Mouse (Mus musculus) left cerebral cortex, postnatal 4 days (tissue): ENCODE data around the gene Gm3752. TPM values are rescaled to one million over a fixed set of nuclear protein-coding genes. Genes with fewer than 3 reads are reported as not detected.
"Not testable (repeated sequence)": the region's sequence is repeated elsewhere in the genome, so short reads cannot be mapped to it uniquely, and the experiment has no call there.

ENCODE experiments used
- DNase-seq: peaks from one replicate; pipeline ENCODE4 v3.0.0-alpha.2; 2022
- intact Hi-C: fragments of 180-260 bp; cut with DNase I; formaldehyde crosslinking; loops from one replicate; pipeline ENCODE4 v1.15.1; 2025
- total RNA-seq, 2 experiments: library from RNA; stranded (reverse); gene quantifications; 2 replicates each; pipeline ENCODE4 v1.2.3; 2021

Gm3752 gene
- 1 to 10 TPM; 8.1 to 8.7 TPM for total RNA-seq

GRCm38 (mm10) chr14:7483662-7484061 is at the start of gene Gm3752:
Gene Gm3752, minus strand, starts transcription at chr14:7483762.
- DNase-seq, intact Hi-C loops: not testable (repeated sequence)

DNA sequence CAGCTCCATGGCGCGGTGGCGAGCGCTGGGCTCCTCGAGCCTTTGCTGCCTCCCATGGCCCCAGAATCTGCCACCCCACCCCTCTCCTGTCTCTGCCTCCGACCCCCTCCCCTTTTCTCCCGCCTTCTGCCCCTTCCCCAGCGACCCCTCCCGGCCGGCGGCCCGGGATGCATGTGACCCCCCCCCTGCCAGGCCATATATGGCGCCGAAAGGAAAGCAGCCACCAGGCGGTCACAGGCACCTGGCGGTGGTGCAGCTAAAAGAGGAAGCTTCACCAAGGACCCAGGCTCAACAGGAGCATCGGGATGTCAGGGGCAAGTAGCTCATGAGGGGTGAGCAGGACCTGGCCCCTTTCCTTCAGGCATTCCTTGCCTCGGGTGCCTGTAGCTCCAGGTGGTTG is 5.2 kb upstream of the Gm3752 start:
- intact Hi-C loops, result not testable (repeated sequence)
- peak; percentile 8 for DNase-seq

DNA sequence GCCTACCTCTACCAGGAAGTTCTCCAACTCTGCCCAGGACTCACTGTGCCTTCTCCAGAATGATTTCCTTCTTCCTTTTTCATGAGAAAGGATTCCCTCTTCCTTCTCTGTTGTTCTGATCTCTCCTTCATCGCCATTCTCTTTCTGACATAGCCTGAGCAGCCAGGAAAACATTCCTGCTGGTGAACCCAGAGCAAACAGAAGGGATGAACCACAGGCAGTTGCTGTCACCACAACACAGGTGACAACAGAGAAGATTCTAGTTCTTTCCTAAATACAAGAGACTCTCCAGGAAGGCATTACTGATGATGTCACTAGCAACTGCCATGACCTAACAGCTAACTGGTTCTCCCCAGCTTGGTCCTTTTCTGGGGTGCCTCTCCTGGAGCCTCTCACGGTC is 32.7 kb downstream of the Gm3752 start, which contains the start of gene Gm3755:
Gene Gm3755 (minus strand): TSS at position 101 of the 400 bp plus-strand sequence.
- intact Hi-C loops, DNase-seq: not testable (repeated sequence)

DNA sequence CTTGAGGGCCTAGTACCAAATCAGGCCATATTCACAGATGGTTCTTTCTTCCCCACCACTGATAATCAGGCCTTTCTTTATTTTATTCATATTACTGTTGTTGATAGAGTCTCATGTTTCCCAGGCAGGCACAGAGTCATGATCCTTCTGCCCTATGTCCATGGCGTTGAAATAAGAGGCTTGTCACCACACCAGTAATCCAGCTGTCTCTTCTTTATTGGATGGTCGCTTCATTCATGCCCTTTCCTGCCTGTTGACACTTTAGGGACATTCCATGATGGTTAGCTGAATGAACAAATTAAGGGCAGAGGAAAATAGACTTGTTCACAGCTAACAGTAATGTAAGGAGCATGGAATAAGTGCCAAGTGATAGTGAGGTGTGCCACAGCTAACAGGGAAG is 61.1 kb downstream of the Gm3752 start:
- intact Hi-C loops, DNase-seq: not testable (repeated sequence)

Other genes with a start within 250 kb of the Gm3752 start
- gene Gm3727, start 219.0 kb downstream of the Gm3752 start, total RNA-seq, result not detected
- 1 to 10 TPM; 3.0 to 3.4 TPM for gene Gm3739, start 168.7 kb downstream of the Gm3752 start, total RNA-seq
- not detected for gene Gm5797, start 151.4 kb downstream of the Gm3752 start, total RNA-seq
- gene Gm8374, start 118.6 kb downstream of the Gm3752 start, total RNA-seq, result not detected
- not detected for gene Gm3755, start 32.8 kb downstream of the Gm3752 start, total RNA-seq
- 10 to 100 TPM; 27.9 to 28.2 TPM for gene Gm3558, start 84.8 kb upstream of the Gm3752 start, total RNA-seq
- gene Gm10338, start 111.8 kb upstream of the Gm3752 start, total RNA-seq, result not detected
- gene Gm10128, start 160.2 kb upstream of the Gm3752 start, total RNA-seq, result not detected